Mouse (Mus musculus): ENCODE measurements around the gene Scaf8.
A peak's percentile ranks its signal among the peaks of the same experiment; 100 is the strongest.

DNA sequence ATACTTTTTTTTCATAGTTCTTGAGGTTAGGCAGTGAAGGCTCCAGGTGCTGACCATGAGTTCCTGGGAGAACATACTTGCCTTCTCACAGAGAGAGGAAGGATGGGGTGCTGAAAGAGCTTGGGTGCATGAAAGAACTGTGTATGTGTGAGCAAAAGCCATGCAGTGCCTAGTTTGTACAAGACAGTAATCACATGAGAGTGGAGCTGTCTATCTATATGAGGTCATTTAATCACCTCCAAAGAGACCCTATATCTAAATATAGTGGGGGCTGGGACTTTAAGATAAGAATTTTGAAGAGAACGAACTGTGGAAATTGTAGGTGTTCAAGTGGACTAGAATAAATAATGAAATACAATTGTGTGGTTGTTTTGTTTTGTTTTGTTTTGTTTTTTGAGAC, 25.3 kb downstream of the Scaf8 start:
- TF ChIP-seq POLR2A (IDR thresholded peaks at IDR 0.05; ENCODE audit: control insufficient read depth in 1 of 2, insufficient read depth in 1 of 2, low read depth in 1 of 2, low read length in 2 of 2, poor library complexity in 1 of 2) (no peak), MYC (IDR thresholded peaks at IDR 0.05; ENCODE audit: low read depth, low read length) (no peak), NELFE (IDR thresholded peaks at IDR 0.05; ENCODE audit: low read depth, low read length) (no peak), CTCF (IDR thresholded peaks at IDR 0.05 in 2 of 3, conservative IDR thresholded peaks at IDR 0.05 in 1 of 3; ENCODE audit: control insufficient read depth in 1 of 3, insufficient read depth in 1 of 3, low read depth in 2 of 3, low read length in 3 of 3, poor library complexity in 1 of 3, severe bottlenecking in 1 of 3) (no peak), EP300 (IDR thresholded peaks at IDR 0.05; ENCODE audit: low read depth in 1 of 2, low read length in 2 of 2) (peak; percentile 28 to 45; a peak in 2 of 4 replicates), MAX (IDR thresholded peaks at IDR 0.05; ENCODE audit: low read length) (no peak), USF1 (IDR thresholded peaks at IDR 0.05; ENCODE audit: low read depth, low read length) (no peak), SIN3A (IDR thresholded peaks at IDR 0.05; ENCODE audit: low read length) (no peak), CHD2 (IDR thresholded peaks at IDR 0.05; ENCODE audit: low read length) (no peak), USF2 (IDR thresholded peaks at IDR 0.05; ENCODE audit: borderline replicate concordance in 1 of 2, insufficient read depth in 1 of 2, low read depth in 1 of 2, low read length in 2 of 2) (no peak), GATA1 (IDR thresholded peaks at IDR 0.05; ENCODE audit: low read depth, low read length) (peak; percentile 49; the same call in 1 of the 2 replicates), MAFK (IDR thresholded peaks at IDR 0.05; ENCODE audit: borderline replicate concordance, low read depth, low read length) (no peak), UBTF (IDR thresholded peaks at IDR 0.05; ENCODE audit: borderline replicate concordance, insufficient read depth, low read depth, low read length) (no peak), JUND (IDR thresholded peaks at IDR 0.05; ENCODE audit: low read depth, low read length) (no peak)
